Mouse (Mus musculus) cerebellum, adult (tissue): ENCODE results near the gene Rslcan18.
A peak's percentile ranks its signal among the peaks of the same experiment; 100 is the strongest.
"Not testable (repeated sequence)": the region's sequence is repeated elsewhere in the genome, so short reads cannot be mapped to it uniquely, and the experiment has no call there.

ENCODE experiments used
- ATAC-seq: cut with Nextera tagmentation; 2 replicates; pipeline ENCODE4 v1.9.2; 2017; ENCODE audit warnings: mild to moderate bottlenecking, moderate library complexity, mixed read lengths; ENCODE audit not compliant: insufficient number of reproducible peaks, low FRiP score, low TSS enrichment

Rslcan18 gene

GRCm38 (mm10) chr13:67116163-67116562 is at the start of gene Rslcan18:
Rslcan18 (minus strand) TSS chr13:67116263.
- not testable (repeated sequence) for ATAC-seq

- ATAC-seq: peak; percentile 99
These were observed 12.1 kb upstream of the Rslcan18 start for GRCm38 (mm10) chr13:67128038-67128721.

DNA sequence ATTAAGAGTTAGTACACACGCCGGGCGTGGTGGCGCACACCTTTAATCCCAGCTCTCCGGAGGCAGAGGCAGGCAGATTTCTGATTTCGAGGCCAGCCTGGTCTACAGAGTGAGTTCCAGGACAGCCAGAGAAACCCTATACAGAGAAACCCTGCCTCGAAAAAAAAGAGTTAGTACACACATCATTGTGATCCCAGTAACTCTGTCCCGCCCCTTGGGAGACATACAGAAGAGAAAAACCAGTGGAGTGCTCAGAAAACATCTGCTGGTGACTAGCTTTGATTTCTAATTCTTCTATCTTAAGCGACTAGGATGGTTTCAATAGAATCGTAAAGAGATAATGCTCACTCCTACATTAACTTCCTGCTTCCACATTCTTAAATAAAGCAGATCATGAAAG is 11.4 kb upstream of the Rslcan18 start:
- ATAC-seq: 0 out of 2 replicates have a peak, but pooled peaks have one; percentile 3

- ATAC-seq: no peak
These were observed 8.4 kb upstream of the Rslcan18 start for GRCm38 (mm10) chr13:67124460-67124859.

DNA sequence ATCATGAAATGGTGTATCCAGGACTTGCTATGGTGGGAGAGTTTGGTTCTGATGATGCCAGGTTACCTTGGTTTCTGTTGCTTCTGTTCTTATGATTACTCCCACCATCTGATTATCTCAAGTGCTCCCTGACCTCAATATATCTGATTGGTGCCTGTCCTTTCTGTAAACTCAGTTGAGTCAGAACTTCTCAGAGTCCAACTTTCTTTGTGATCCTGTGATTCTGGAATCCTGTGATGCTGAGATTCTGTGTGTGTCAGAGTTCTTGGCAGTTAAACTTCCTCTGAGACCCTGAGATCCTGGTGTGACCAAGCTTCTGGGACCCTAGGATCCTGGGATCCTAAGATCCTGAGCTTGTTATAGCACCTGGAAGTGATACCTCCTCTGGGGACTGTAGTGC is 5.3 kb upstream of the Rslcan18 start, which contains the start of gene Zfp759:
TSS of gene Zfp759 (plus strand) at position 301 of the 400 bp plus-strand sequence.
- ATAC-seq: not testable (repeated sequence)

GRCm38 (mm10) chr13:67113287-67113686 is 2.8 kb downstream of the Rslcan18 start:
- ATAC-seq: no peak

GRCm38 (mm10) chr13:67112096-67112495 is 4.0 kb downstream of the Rslcan18 start:
- ATAC-seq: no peak

GRCm38 (mm10) chr13:67108821-67109206 is 7.2 kb downstream of the Rslcan18 start:
- peak; percentile 74 for ATAC-seq

- peak; percentile 99 for ATAC-seq
These were observed 7.8 kb downstream of the Rslcan18 start, which contains the start of gene Gm28557 for GRCm38 (mm10) chr13:67108194-67108820. Gm28557 (minus strand) TSS chr13:67108604.

DNA sequence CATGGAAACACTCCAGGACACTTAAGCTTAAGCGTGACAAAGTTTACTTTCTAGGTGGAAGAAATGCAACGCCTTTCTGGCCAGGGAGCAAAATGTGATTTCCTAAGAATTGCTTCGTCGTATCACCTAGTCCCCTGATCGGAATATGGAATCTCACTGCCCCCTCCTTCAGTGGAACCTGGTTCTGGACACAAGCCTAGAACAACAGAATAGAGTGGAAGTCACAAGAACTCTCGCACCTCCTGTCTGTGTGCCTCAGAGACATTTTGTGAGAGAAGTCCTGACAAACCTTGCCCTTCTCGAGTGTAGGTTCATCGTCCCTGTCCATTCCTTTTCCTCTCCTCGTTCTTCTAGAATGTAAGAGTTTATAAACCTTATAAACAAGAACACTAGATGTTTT is 8.4 kb downstream of the Rslcan18 start:
- no peak for ATAC-seq

GRCm38 (mm10) chr13:67097876-67098275 is 18.2 kb downstream of the Rslcan18 start, which contains the start of gene Zfp708:
Zfp708 (minus strand) TSS chr13:67097976.
- no peak for ATAC-seq

GRCm38 (mm10) chr13:67090154-67090553 is 25.9 kb downstream of the Rslcan18 start:
- ATAC-seq: no peak

- no peak for ATAC-seq
These were observed 34.1 kb downstream of the Rslcan18 start for GRCm38 (mm10) chr13:67081946-67082345.

DNA sequence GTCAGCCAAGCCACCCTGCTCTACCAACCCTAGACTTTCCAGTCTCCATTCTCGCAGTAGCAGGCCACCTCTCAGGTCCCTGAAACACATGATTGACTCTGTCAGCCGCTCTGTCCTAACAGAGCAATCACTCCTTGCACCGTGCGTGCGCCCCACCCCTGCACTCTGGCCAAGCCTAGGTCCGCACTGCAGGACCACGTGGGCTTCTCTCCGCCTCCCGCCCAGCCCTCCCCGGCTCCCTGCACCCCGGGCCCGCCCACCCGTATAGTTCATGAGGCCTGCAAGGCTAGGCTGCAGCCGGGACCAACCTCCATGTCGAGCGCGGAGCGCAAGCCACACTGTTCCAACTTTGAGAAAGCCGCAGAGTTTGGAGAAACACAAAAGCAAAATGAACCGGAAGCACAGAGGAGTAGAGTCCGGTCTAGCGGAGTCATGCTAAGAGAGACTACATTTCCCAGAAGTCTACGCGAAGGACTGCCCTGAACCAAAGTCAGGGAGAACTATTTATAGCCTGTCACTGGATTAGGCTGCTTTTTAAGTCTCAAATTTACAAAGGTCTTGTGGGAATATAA is 34.8 kb downstream of the Rslcan18 start:
- peak; percentile 97 for ATAC-seq

DNA sequence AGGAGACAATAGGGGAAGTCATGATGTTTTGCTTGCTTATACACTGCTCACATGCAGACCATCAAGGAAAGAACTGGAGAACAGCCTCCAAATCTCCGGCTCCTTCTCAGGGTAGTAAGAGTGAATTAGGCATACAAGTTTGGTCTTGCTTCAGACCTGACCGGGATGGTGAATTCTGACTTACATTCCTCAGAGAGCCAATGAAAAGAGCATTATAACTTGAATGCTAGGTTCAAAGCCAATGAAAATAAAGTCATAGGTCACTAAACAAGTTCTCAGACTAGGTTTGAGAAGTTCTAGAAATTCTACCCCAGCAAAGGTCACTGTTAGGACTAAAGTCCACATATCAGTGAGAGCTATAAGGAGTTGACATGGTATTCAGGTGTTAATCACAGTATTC is 38.8 kb downstream of the Rslcan18 start:
- ATAC-seq: no peak

DNA sequence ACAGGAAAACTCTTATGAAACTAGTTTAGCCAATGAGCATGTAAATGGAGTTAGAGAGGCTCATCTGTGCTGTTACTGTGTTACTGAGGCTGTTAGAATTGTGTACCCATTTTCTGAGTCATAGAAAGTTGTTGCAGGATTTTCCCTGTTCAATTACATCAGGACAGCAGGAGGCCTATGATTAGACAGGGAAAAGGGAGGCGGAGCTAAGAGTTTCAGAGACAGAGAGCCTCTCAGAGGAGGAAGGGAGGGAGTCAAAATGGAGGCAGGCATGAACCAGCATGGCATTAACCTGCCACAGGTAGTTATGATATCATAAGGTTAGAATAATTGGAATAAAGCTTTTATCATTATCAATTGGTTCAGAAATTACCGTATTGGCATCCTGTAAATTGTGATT is 43.3 kb downstream of the Rslcan18 start:
- ATAC-seq: no peak

GRCm38 (mm10) chr13:67065386-67065785 is 50.7 kb downstream of the Rslcan18 start:
- no peak for ATAC-seq

GRCm38 (mm10) chr13:67062427-67062826 is 53.6 kb downstream of the Rslcan18 start:
- no peak for ATAC-seq

GRCm38 (mm10) chr13:67060786-67061358 is 55.2 kb downstream of the Rslcan18 start, which contains the start of gene Zfp712:
Zfp712 (minus strand) TSS chr13:67061170.
- ATAC-seq: peak; percentile 99

DNA sequence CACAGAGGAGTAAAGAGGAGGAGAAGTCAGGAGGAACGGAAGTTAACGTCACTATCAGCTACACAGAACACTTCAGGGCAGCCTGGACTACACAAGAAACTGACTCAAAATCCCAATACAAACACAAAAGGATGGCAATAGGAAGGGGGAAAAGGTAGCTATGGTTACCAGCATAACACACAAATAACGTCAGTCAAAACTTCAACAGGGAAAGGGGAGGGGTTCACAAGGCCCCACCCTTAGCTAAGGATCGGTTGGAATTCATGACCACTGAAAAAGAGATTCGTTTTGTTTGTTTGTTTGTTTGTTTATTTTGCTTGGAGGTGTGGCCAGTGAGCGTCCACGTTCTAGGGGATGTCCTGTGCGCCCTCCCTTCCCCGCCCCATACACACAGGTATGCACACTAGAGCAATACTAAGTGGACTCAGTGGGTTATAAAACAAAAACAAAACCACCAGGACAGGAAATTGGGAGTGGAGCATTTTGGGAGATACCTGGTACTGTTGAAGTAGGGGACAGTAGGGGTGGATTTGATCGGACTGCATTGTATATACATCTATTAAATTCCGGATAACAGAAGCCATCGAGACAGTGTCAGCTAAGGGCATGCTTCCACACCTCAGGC is 55.8 kb downstream of the Rslcan18 start:
- ATAC-seq: peak; percentile 36
